Mouse (Mus musculus): ENCODE results near the gene Rreb1. TPM values are rescaled to one million over a fixed set of nuclear protein-coding genes. Genes with fewer than 3 reads are reported as not detected.

Gene Rreb1
- polyA plus RNA-seq, 1 experiment from 2014 or later: 11.0 TPM

GRCm38 (mm10) chr13:37958498-37959238, 180.5 kb downstream of the Rreb1 start:
- no peak overlapping the region for H3K4me3 ChIP-seq
- WGBS: 70% methylated on average over 18 of the region's 18 CpGs
- peaks cover 6% of the 10 kb centered on the region; the same call in 1 of the 2 replicates for H3K9me3 ChIP-seq
- H3K27me3 ChIP-seq (replicated peaks): no peaks in the 10 kb centered on the region
- no peak overlapping the region for H3K4me2 ChIP-seq
- no peaks in the 10 kb centered on the region for H3K36me3 ChIP-seq
- H3K27ac ChIP-seq (replicated peaks): no peak overlapping the region
- peaks cover under 1% of the 10 kb centered on the region for H3K4me1 ChIP-seq
- H3K9ac ChIP-seq: no peak overlapping the region
- ATAC-seq (ENCODE audit: extremely low read depth, insufficient number of reproducible peaks, low FRiP score, low TSS enrichment): no peak

GRCm38 (mm10) chr13:37959239-37959907, 181.2 kb downstream of the Rreb1 start:
- peaks cover 6% of the 10 kb centered on the region; the same call in 1 of the 2 replicates for H3K9me3 ChIP-seq
- no peak overlapping the region for H3K9ac ChIP-seq
- H3K4me2 ChIP-seq: no peak overlapping the region
- WGBS: 70% methylated on average over 15 of the region's 15 CpGs
- peaks cover 8% of the 10 kb centered on the region for H3K4me1 ChIP-seq
- no peak overlapping the region for H3K27ac ChIP-seq (replicated peaks)
- H3K4me3 ChIP-seq: no peak overlapping the region
- no peaks in the 10 kb centered on the region for H3K36me3 ChIP-seq
- no peak for ATAC-seq (ENCODE audit: extremely low read depth, insufficient number of reproducible peaks, low FRiP score, low TSS enrichment)
- no peaks in the 10 kb centered on the region for H3K27me3 ChIP-seq (replicated peaks)

- 81% methylated on average over 7 of the region's 7 CpGs for WGBS
- no peak for ATAC-seq (ENCODE audit: extremely low read depth, insufficient number of reproducible peaks, low FRiP score, low TSS enrichment)
- no peak overlapping the region for H3K9ac ChIP-seq
- no peak overlapping the region for H3K4me2 ChIP-seq
- no peak overlapping the region for H3K4me3 ChIP-seq
- no peaks in the 10 kb centered on the region for H3K36me3 ChIP-seq
- no peaks in the 10 kb centered on the region for H3K27me3 ChIP-seq (replicated peaks)
- peaks cover 6% of the 10 kb centered on the region; the same call in 1 of the 2 replicates for H3K9me3 ChIP-seq
- H3K27ac ChIP-seq (replicated peaks): no peak overlapping the region
- H3K4me1 ChIP-seq: peaks cover 14% of the 10 kb centered on the region
Observed at GRCm38 (mm10) chr13:37959936-37960335, 181.7 kb downstream of the Rreb1 start.

GRCm38 (mm10) chr13:37962541-37962940, 184.3 kb downstream of the Rreb1 start:
- no peak for ATAC-seq (ENCODE audit: extremely low read depth, insufficient number of reproducible peaks, low FRiP score, low TSS enrichment)
- Histone ChIP-seq H3K36me3 (no peaks in the 10 kb centered on the region), H3K9ac (no peak overlapping the region)

GRCm38 (mm10) chr13:37963354-37964007, 185.3 kb downstream of the Rreb1 start:
- Histone ChIP-seq H3K9ac (peak overlapping the region; percentile 79), H3K4me1 (peaks cover 39% of the 10 kb centered on the region), H3K4me3 (peak overlapping the region; percentile 54), H3K27ac (replicated peaks) (peak overlapping the region; percentile 20; the same call in 1 of the 2 replicates), H3K36me3 (no peaks in the 10 kb centered on the region), H3K27me3 (replicated peaks) (no peaks in the 10 kb centered on the region), H3K4me2 (peak overlapping the region; percentile 73), H3K9me3 (peaks cover 6% of the 10 kb centered on the region; the same call in 1 of the 2 replicates)
- no peak for ATAC-seq (ENCODE audit: extremely low read depth, insufficient number of reproducible peaks, low FRiP score, low TSS enrichment)
- WGBS: 2% methylated on average over 12 of the region's 12 CpGs

More at GRCm38 (mm10) chr13:37962541-37962940, 184.3 kb downstream of the Rreb1 start:
- Histone ChIP-seq H3K27me3 (replicated peaks) (no peaks in the 10 kb centered on the region), H3K4me3 (no peak overlapping the region), H3K4me1 (peaks cover 37% of the 10 kb centered on the region), H3K9me3 (peaks cover 6% of the 10 kb centered on the region; the same call in 1 of the 2 replicates), H3K27ac (replicated peaks) (no peak overlapping the region), H3K4me2 (no peak overlapping the region)
- WGBS: 77% methylated on average over 9 of the region's 9 CpGs

GRCm38 (mm10) chr13:37964128-37965087, 186.2 kb downstream of the Rreb1 start:
- peak overlapping the region; percentile 73 for H3K4me2 ChIP-seq
- 42% methylated on average over 20 of the region's 20 CpGs for WGBS
- no peak for ATAC-seq (ENCODE audit: extremely low read depth, insufficient number of reproducible peaks, low FRiP score, low TSS enrichment)

GRCm38 (mm10) chr13:37965126-37965914, 187.1 kb downstream of the Rreb1 start:
- Histone ChIP-seq H3K9ac (0 out of 2 replicates have a peak overlapping the region, but pooled peaks have one; percentile 79), H3K4me1 (peaks cover 39% of the 10 kb centered on the region), H3K4me2 (no peak overlapping the region; the same call in 1 of the 2 replicates), H3K9me3 (no peaks in the 10 kb centered on the region), H3K27me3 (replicated peaks) (no peaks in the 10 kb centered on the region), H3K27ac (replicated peaks) (no peak overlapping the region), H3K4me3 (no peak overlapping the region), H3K36me3 (no peaks in the 10 kb centered on the region)
- 43% methylated on average over 17 of the region's 17 CpGs for WGBS
- ATAC-seq (ENCODE audit: extremely low read depth, insufficient number of reproducible peaks, low FRiP score, low TSS enrichment): no peak

More at GRCm38 (mm10) chr13:37964128-37965087, 186.2 kb downstream of the Rreb1 start:
- Histone ChIP-seq H3K27ac (replicated peaks) (no peak overlapping the region), H3K36me3 (no peaks in the 10 kb centered on the region), H3K9ac (peak overlapping the region; percentile 79), H3K9me3 (no peaks in the 10 kb centered on the region), H3K4me3 (peak overlapping the region; percentile 54), H3K27me3 (replicated peaks) (no peaks in the 10 kb centered on the region), H3K4me1 (peaks cover 39% of the 10 kb centered on the region)

GRCm38 (mm10) chr13:37966256-37967051, 188.3 kb downstream of the Rreb1 start:
- Histone ChIP-seq H3K27ac (replicated peaks) (0 out of 2 replicates have a peak overlapping the region, but pooled peaks have one; percentile 9), H3K4me1 (peaks cover 44% of the 10 kb centered on the region), H3K9ac (no peak overlapping the region), H3K27me3 (replicated peaks) (no peaks in the 10 kb centered on the region), H3K9me3 (no peaks in the 10 kb centered on the region), H3K36me3 (no peaks in the 10 kb centered on the region), H3K4me2 (peak overlapping the region; percentile 20; the same call in 1 of the 2 replicates), H3K4me3 (no peak overlapping the region)
- no peak for ATAC-seq (ENCODE audit: extremely low read depth, insufficient number of reproducible peaks, low FRiP score, low TSS enrichment)
- 73% methylated on average over 15 of the region's 15 CpGs for WGBS

- no peaks in the 10 kb centered on the region for H3K9me3 ChIP-seq
- H3K4me2 ChIP-seq: peak overlapping the region; percentile 20; the same call in 1 of the 2 replicates
- no peak overlapping the region for H3K4me3 ChIP-seq
- no peaks in the 10 kb centered on the region for H3K36me3 ChIP-seq
- H3K9ac ChIP-seq: peak overlapping the region; percentile 42; the same call in 1 of the 2 replicates
- 41% methylated on average over 12 of the region's 12 CpGs for WGBS
- H3K27ac ChIP-seq (replicated peaks): 0 out of 2 replicates have a peak overlapping the region, but pooled peaks have one; percentile 9
- H3K4me1 ChIP-seq: peaks cover 48% of the 10 kb centered on the region
- no peaks in the 10 kb centered on the region for H3K27me3 ChIP-seq (replicated peaks)
- no peak for ATAC-seq (ENCODE audit: extremely low read depth, insufficient number of reproducible peaks, low FRiP score, low TSS enrichment)
Observed at GRCm38 (mm10) chr13:37967052-37967437, 188.8 kb downstream of the Rreb1 start.

Data from heart, embryonic 13.5 days (tissue).